29 mouse cellular contexts compared by ENCODE assay signal in genomic region chr17:41227128-41228014, GRCm38 (mm10).
DNase-seq lines count a peak whose midpoint lies in the region; ATAC-seq and TF ChIP-seq lines count a peak whose summit lies in the region.
"Had no signal": no experiment of that assay in that cellular context is flagged by ENCODE, and none has a peak within 500 bp of the region (broad histone marks: within the 10 kb centered on the region; RNA-seq: fewer than 3 reads in every experiment).

No protein-coding gene starts in this region.

- no peak for TF ChIP-seq POLR2A in cerebellum, adult 2 months (IDR thresholded peaks at IDR 0.05; ENCODE audit: borderline replicate concordance, insufficient read depth, low read length)

- TF ChIP-seq CTCF in cerebellum, adult 2 months (IDR thresholded peaks at IDR 0.05; ENCODE audit: borderline replicate concordance, insufficient read depth, low read depth, low read length): no peak
- TF ChIP-seq CTCF in midbrain, postnatal 0 days (IDR thresholded peaks at IDR 0.05): no peak

- H3K9me3 ChIP-seq in midbrain, postnatal 0 days (ENCODE audit: low read length): no peaks in the 10 kb centered on the region
- no peaks in the 10 kb centered on the region for H3K9me3 ChIP-seq in midbrain, embryonic 14.5 days (ENCODE audit: control insufficient read depth, low read length)
- no peaks in the 10 kb centered on the region for H3K9me3 ChIP-seq in heart, embryonic 10.5 days
- H3K9me3 ChIP-seq: embryonic facial prominence, embryonic 13.5 days; heart, embryonic 13.5 days; stomach, embryonic 15.5 days had no signal

- H3K4me2 ChIP-seq in midbrain, postnatal 0 days (ENCODE audit: low read depth, low read length, poor library complexity, severe bottlenecking): no peak overlapping the region
- H3K4me2 ChIP-seq in midbrain, embryonic 14.5 days (ENCODE audit: low read length): no peak overlapping the region
- H3K4me2 ChIP-seq: embryonic facial prominence, embryonic 13.5 days; heart, embryonic 13.5 days; hindbrain, embryonic 14.5 days; limb, embryonic 12.5 days; liver, embryonic 11.5 days; stomach, embryonic 15.5 days had no signal

- H3K4me1 ChIP-seq in cerebellum, adult 2 months (ENCODE audit: control insufficient read depth, insufficient read depth, low read length): no peaks in the 10 kb centered on the region; the same call in none of the 2 replicates
- no peaks in the 10 kb centered on the region for H3K4me1 ChIP-seq in midbrain, postnatal 0 days (ENCODE audit: insufficient read depth, low read length)
- H3K4me1 ChIP-seq in midbrain, embryonic 14.5 days (ENCODE audit: control insufficient read depth, insufficient read depth, low read length): no peaks in the 10 kb centered on the region
- H3K4me1 ChIP-seq in heart, embryonic 10.5 days: no peaks in the 10 kb centered on the region
- H3K4me1 ChIP-seq: heart, embryonic 13.5 days; limb, embryonic 12.5 days; stomach, embryonic 15.5 days had no signal

- 84% methylated on average over 3 of the region's 3 CpGs for WGBS in cerebellum, adult 2 months
- WGBS in midbrain, postnatal 0 days: 60% methylated on average over 3 of the region's 3 CpGs
- WGBS in midbrain, embryonic 14.5 days: 76% methylated on average over 3 of the region's 3 CpGs
- WGBS in heart, embryonic 10.5 days: 63% methylated on average over 3 of the region's 3 CpGs

- ATAC-seq in midbrain, postnatal 0 days (ENCODE audit: low FRiP score): no peak
- ATAC-seq in midbrain, embryonic 14.5 days (ENCODE audit: low FRiP score, low TSS enrichment): no peak
- ATAC-seq: liver, postnatal 0 days; lung, postnatal 0 days; midbrain, embryonic 16.5 days had no signal

- H3K9ac ChIP-seq in midbrain, postnatal 0 days (replicated peaks; ENCODE audit: low read length, poor library complexity, severe bottlenecking): no peak overlapping the region
- H3K9ac ChIP-seq in midbrain, embryonic 14.5 days (replicated peaks; ENCODE audit: low read length): no peak overlapping the region
- H3K9ac ChIP-seq: embryonic facial prominence, embryonic 13.5 days; heart, embryonic 13.5 days; hindbrain, embryonic 14.5 days; limb, embryonic 12.5 days; liver, postnatal 0 days; stomach, embryonic 15.5 days had no signal

- H3K4me3 ChIP-seq in cerebellum, adult 2 months (replicated peaks; ENCODE audit: insufficient read depth, low read depth, low read length): no peak overlapping the region
- H3K4me3 ChIP-seq in midbrain, postnatal 0 days (ENCODE audit: low read depth, low read length): no peak overlapping the region
- H3K4me3 ChIP-seq in midbrain, embryonic 14.5 days (replicated peaks; ENCODE audit: low read depth, low read length): no peak overlapping the region
- no peak overlapping the region for H3K4me3 ChIP-seq in heart, embryonic 10.5 days
- H3K4me3 ChIP-seq: embryonic facial prominence, embryonic 13.5 days; erythroblast, embryonic 14.5 days; heart, embryonic 13.5 days; layer of hippocampus, adult 2 months; limb, embryonic 12.5 days; stomach, embryonic 15.5 days had no signal

- H3K27ac ChIP-seq in cerebellum, adult 2 months (ENCODE audit: insufficient read depth, low read length): no peak overlapping the region
- no peak overlapping the region for H3K27ac ChIP-seq in midbrain, postnatal 0 days (ENCODE audit: low read depth, low read length)
- no peak overlapping the region for H3K27ac ChIP-seq in midbrain, embryonic 14.5 days (replicated peaks; ENCODE audit: low read depth, low read length)
- H3K27ac ChIP-seq in heart, embryonic 10.5 days: no peak overlapping the region
- H3K27ac ChIP-seq: embryonic facial prominence, embryonic 13.5 days; heart, embryonic 13.5 days; hindbrain, embryonic 14.5 days; layer of hippocampus, adult 2 months; limb, embryonic 12.5 days; stomach, embryonic 15.5 days had no signal

- H3K36me3 ChIP-seq in midbrain, postnatal 0 days (ENCODE audit: insufficient read depth, low read length): no peaks in the 10 kb centered on the region
- no peaks in the 10 kb centered on the region for H3K36me3 ChIP-seq in midbrain, embryonic 14.5 days (ENCODE audit: control insufficient read depth, insufficient read depth, low read length)
- H3K36me3 ChIP-seq in heart, embryonic 10.5 days: no peaks in the 10 kb centered on the region
- H3K36me3 ChIP-seq: embryonic facial prominence, embryonic 13.5 days; heart, embryonic 13.5 days; limb, embryonic 12.5 days; stomach, embryonic 15.5 days had no signal

- DNase-seq in cerebellum, postnatal 14 days: peak; percentile 5 to 32
- no peak for DNase-seq in cerebellum, adult 2 months
- DNase-seq in layer of hippocampus, adult 11-12 months (ENCODE audit: low spot score): peak; percentile 9
- DNase-seq in layer of hippocampus, adult 8-10 months (ENCODE audit: low spot score in 2 of 2): no peak
- peak; percentile 10 for DNase-seq in midbrain, postnatal 0 days (ENCODE audit: low spot score)
- DNase-seq in midbrain, embryonic 14.5 days: no peak
- peak; percentile 13 for DNase-seq in telencephalon, adult 2 months (ENCODE audit: low read depth, low spot score)
- DNase-seq in heart, embryonic 10.5 days (ENCODE audit: low spot score): no peak
- DNase-seq: adrenal gland, postnatal 14 days; cerebellum, postnatal 25 days; gastrocnemius, postnatal 14 days; heart, adult 11 months; heart, postnatal 14 days; kidney, adult 9 months; kidney, postnatal 14 days; liver, postnatal 0 days; right cerebral cortex, adult 18-20 months; thymus, adult 2 months; thymus, postnatal 4 days had no signal

- no peaks in the 10 kb centered on the region for H3K27me3 ChIP-seq in cerebellum, adult 2 months (ENCODE audit: control insufficient read depth, insufficient read depth, low read length)
- H3K27me3 ChIP-seq in midbrain, postnatal 0 days (ENCODE audit: insufficient read depth, low read length): no peaks in the 10 kb centered on the region
- no peaks in the 10 kb centered on the region for H3K27me3 ChIP-seq in midbrain, embryonic 14.5 days (ENCODE audit: control insufficient read depth, insufficient read depth, low read length)
- no peaks in the 10 kb centered on the region for H3K27me3 ChIP-seq in heart, embryonic 10.5 days (ENCODE audit: insufficient read depth, poor library complexity, severe bottlenecking)
- H3K27me3 ChIP-seq: embryonic facial prominence, embryonic 13.5 days; heart, embryonic 13.5 days; limb, embryonic 12.5 days; stomach, embryonic 15.5 days had no signal

Comparison
In these comparisons a context has a peak if more than half of its experiments do, and no peak if none do; other contexts are left out.
1. DNase-seq: peak in cerebellum, postnatal 14 days (2 of 2), layer of hippocampus, adult 11-12 months (single experiment), midbrain, postnatal 0 days (single experiment) and telencephalon, adult 2 months (single experiment); none in cerebellum, adult 2 months (0 of 2), layer of hippocampus, adult 8-10 months (0 of 2), midbrain, embryonic 14.5 days (single experiment) and heart, embryonic 10.5 days (single experiment).